Mouse (Mus musculus) CD8-positive naive resting alpha-beta T cell, adult 2 months (primary cell): ENCODE results near the gene Pdrg1.

Experiments used
- DNase-seq, 2 experiments: peaks; one replicate each; pipeline ENCODE4 v3.0.0; 2022; ENCODE audit warnings: low read depth in 2 of 2, low spot score in 2 of 2

Gene Pdrg1

GRCm38 (mm10) chr2:153031126-153032082 is 16.2 kb upstream of the Pdrg1 start, which contains the start of gene Xkr7:
Xkr7 (plus strand) TSS chr2:153031852.
- DNase-seq: no peak

- no peak for DNase-seq
Measured at GRCm38 (mm10) chr2:153030422-153030821, 15.2 kb upstream of the Pdrg1 start.

- no peak for DNase-seq
Measured at GRCm38 (mm10) chr2:153027501-153027900, 12.3 kb upstream of the Pdrg1 start.

GRCm38 (mm10) chr2:153026052-153026451 is 10.8 kb upstream of the Pdrg1 start:
- no peak for DNase-seq

- no peak for DNase-seq
Measured at GRCm38 (mm10) chr2:153022855-153023254, 7.6 kb upstream of the Pdrg1 start.

GRCm38 (mm10) chr2:153021163-153021562 is 5.9 kb upstream of the Pdrg1 start:
- no peak for DNase-seq

- DNase-seq: no peak
Measured at GRCm38 (mm10) chr2:153019355-153019754, 4.1 kb upstream of the Pdrg1 start.

GRCm38 (mm10) chr2:153016786-153017185 is 1.6 kb upstream of the Pdrg1 start:
- DNase-seq: no peak

- DNase-seq: no peak
Measured at GRCm38 (mm10) chr2:153015804-153016203, 577 bp upstream of the Pdrg1 start.

GRCm38 (mm10) chr2:153013724-153014515 is 1.3 kb downstream of the Pdrg1 start:
- DNase-seq: no peak

GRCm38 (mm10) chr2:153009192-153009973 is 5.8 kb downstream of the Pdrg1 start:
- DNase-seq: no peak

GRCm38 (mm10) chr2:153005981-153006380 is 9.2 kb downstream of the Pdrg1 start:
- DNase-seq: no peak

- no peak for DNase-seq
Measured at GRCm38 (mm10) chr2:153003681-153004338, 11.4 kb downstream of the Pdrg1 start.

GRCm38 (mm10) chr2:153002492-153003248 is 12.6 kb downstream of the Pdrg1 start:
- DNase-seq: no peak

GRCm38 (mm10) chr2:152997046-152997445 is 18.2 kb downstream of the Pdrg1 start:
- DNase-seq: no peak

GRCm38 (mm10) chr2:152991529-152991928 is 23.7 kb downstream of the Pdrg1 start:
- no peak for DNase-seq

GRCm38 (mm10) chr2:152985582-152985981 is 29.6 kb downstream of the Pdrg1 start:
- DNase-seq: no peak

- DNase-seq: no peak
Measured at GRCm38 (mm10) chr2:152976991-152977390, 38.2 kb downstream of the Pdrg1 start.

- no peak for DNase-seq
Measured at GRCm38 (mm10) chr2:152965555-152965954, 49.7 kb downstream of the Pdrg1 start.
